Mouse (Mus musculus) frontal cortex, postnatal 10 days (tissue): Measurements from ENCODE around the gene Vmn1r207-ps.
"Not testable (repeated sequence)": the region's sequence is repeated elsewhere in the genome, so short reads cannot be mapped to it uniquely, and the experiment has no call there.

Experiments
- DNase-seq, 2 experiments: peaks; one replicate each; pipeline ENCODE4 v3.0.0; 2022; ENCODE audit warnings: low spot score in 2 of 2, mixed read lengths in 1 of 2

The Vmn1r207-ps gene

GRCm38 (mm10) chr13:22729529-22729928 lies at the start of gene Vmn1r207-ps:
TSS of gene Vmn1r207-ps (minus strand) at chr13:22729629.
- DNase-seq = not testable (repeated sequence)

- not testable (repeated sequence) for DNase-seq
Observed at GRCm38 (mm10) chr13:22777300-22777699, 47.9 kb upstream of the Vmn1r207-ps start, which contains the start of gene Vmn1r208. TSS of gene Vmn1r208 (minus strand) at chr13:22777400.

GRCm38 (mm10) chr13:22771592-22771991 lies 42.2 kb upstream of the Vmn1r207-ps start:
- not testable (repeated sequence) for DNase-seq

GRCm38 (mm10) chr13:22747524-22747923 lies 18.1 kb upstream of the Vmn1r207-ps start:
- no peak for DNase-seq

- DNase-seq = not testable (repeated sequence)
Observed at GRCm38 (mm10) chr13:22706947-22707346, 22.5 kb downstream of the Vmn1r207-ps start.

GRCm38 (mm10) chr13:22702951-22703350 lies 26.5 kb downstream of the Vmn1r207-ps start:
- DNase-seq = not testable (repeated sequence)
